Mouse (Mus musculus) spleen, adult 12 weeks (tissue): ENCODE data around the gene Nptn.

Experiments
- DNase-seq: peaks from one replicate; pipeline ENCODE4 v3.0.0; 2022; ENCODE audit warnings: low spot score

Nptn gene

DNA sequence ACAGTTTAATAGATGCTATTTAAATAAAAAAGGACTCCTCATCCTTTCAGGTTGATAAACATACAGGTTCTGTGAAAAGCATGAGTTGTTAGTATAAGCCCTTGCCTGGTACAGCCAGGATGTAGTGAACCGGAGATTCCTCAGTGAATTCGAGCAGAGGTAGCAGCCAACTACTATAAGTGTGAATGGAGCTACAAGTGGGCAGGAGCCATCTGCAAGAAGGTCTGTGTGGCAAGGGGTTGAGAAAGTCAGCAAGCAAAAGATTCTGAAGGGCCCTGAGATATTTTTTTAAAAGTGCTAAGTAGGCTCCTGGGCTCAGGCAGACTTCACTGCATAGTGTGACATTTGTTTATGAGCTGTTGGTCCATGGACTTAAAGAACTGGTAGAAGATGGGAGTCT lies 74.8 kb downstream of the Nptn start:
- DNase-seq: peak; percentile 16

DNA sequence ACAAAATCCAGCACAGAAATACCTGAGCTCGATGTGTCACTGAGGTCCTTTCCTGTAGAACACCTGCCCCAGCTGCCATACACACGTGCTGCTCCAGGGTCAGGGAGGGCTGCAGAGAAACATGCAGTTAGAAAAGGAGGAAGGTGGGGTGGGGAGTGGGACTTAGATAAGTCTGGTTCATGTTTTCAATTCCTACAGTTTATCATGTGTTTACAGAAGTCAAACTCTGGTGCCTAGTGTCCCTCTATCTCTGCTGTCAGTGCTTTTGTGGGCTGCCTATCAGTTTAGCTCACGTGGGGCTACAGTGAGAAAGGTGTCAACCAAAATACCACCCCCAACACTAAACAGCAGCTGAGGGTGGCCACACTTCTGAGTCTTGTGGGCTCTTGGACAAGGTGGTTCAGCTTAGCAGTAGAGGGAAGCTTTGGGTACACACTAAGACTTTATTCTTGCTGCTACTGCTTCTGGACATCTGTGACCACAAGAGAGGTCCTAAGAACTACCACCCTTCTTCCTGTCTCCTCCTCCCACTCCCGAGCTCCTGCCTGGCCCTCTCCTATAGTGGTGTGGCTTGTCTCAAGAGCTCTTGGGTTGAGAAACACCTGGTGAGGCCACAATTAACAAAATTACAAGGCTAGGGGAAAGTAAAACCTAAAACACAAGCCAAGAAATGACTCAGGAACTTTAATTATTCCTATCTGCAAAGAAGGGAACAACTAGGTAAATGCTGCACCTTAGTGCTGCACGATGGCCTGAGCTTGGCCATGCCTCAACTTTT lies 75.9 kb downstream of the Nptn start:
- peak; percentile 39 for DNase-seq

DNA sequence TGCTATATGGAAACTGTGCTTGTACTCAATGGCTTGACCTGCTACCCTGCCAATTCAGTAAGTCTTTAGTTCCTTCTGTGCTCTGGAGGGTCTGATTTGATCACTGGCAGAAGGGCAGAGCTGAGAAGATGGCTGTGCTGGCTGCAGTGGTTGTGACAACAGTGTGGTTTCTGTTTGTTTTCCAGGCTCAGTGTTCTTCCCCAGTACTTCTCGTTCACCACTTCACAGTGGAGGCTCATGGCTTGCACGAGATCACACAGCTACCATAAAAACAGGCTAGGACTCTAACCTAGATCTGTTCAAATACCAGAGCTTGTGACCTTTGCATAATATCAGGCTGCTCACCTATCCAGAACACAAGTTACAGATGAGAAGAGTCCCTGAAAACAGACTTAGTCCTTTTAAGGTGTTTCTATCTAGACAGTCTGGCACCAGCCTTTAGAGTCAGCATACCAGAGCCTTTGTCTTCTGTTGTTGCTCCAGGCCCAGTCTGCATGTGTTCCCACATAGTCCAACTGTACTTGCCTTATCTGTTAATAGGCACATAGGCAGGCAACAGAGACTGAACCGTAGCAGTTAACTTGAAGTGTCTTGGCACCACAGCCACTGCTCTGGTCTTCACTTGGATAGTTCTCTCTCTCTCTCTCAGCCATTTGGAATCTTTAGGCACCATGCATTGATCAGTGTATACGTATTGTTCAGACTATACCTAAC lies 76.7 kb downstream of the Nptn start:
- DNase-seq: peak; percentile 10

DNA sequence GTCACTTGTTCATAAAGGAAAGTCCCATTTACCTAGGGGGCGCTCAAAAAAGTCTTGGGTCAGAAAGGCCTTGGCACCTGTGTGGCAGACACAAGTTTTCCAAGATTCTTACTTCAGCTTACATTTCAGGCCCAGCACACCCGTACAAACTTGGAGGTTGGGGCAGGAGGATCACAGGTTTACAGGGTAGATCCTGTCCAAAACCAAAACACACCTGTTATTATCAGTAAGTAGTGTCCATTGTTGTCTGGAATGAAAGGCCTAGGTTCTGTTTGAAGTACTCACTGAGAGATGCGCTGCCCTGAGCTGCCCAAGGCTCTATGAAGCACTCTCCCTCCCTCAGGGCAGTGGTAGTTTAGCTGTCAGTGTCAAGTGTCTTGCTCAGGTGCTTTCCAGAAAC lies 77.3 kb downstream of the Nptn start:
- no peak for DNase-seq

DNA sequence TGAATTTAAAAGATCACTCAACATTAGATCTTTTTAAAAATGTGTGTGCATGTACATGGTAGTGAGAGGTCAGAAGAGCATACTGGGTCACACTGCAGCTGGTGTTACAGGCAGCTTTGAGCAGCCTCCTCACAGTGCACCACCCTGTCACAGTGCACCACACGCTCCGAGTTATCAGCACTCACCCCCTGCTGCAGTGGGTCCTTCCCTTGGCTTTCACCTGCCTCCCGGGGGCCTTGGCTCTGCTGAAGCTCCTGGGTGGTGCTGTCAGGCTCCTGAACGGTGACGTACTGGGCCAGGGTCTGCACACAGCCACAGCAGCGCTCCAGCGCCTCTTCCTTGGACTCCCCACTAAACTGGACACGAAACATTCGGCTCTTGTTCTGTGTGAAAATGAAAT lies 77.9 kb downstream of the Nptn start:
- peak; percentile 24 for DNase-seq

DNA sequence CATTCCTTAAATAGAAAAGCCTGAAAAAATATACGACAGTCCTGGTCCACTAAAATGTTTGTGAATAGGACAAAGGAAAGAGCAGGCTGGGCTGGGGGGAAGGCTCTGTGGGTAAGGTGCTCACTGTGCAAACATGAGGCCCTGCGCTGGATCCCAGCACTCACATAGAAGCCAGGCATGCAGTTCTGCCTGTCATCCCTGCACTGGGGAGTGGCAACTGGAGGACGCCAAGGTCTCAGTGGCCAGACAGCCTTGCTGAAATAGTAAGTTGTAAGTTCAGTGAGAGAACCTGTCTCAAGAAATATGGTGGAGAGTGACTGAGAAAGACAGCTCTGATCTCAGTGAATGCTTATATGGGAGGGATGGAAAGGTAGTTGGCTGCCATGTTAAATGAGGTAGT lies 78.6 kb downstream of the Nptn start:
- DNase-seq: no peak

DNA sequence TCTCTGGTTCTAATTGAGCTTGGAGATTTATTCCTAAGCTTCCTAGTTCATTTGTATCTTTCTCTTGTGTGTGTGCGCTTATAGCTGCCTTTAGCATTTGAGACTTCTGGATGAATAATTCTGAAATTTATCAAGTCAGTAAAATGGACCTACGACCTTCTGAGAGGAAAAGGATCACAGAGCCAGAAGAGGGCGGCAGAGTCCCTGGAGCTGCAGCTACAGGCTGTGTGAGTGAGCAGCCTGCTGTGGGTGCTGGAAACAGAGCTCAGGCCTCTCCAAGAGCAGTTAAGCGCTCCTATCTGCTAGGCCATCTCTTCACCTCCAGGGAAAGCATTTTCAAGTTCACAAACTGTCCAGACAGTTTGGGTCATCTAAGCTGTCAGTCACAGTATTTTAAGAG lies 80.0 kb downstream of the Nptn start:
- no peak for DNase-seq

DNA sequence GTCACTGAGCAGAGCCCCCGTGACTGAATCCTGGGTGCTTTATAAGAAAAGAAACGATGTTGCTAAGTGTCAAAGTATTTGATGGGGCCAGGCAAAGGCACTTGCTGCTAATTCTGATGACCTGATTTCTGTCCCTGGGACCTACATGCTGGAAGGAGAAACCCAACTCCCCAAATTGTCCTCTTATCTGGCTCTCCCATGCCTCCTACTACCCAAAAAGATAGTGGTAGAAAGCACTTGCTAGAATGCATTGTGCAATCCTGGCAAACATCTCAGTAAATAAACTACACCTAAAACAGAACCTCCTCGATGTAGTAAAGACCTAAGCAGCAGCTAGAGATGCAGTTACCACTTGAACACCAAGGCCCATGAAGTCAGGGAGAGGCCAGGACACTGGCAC lies 80.8 kb downstream of the Nptn start:
- no peak for DNase-seq

DNA sequence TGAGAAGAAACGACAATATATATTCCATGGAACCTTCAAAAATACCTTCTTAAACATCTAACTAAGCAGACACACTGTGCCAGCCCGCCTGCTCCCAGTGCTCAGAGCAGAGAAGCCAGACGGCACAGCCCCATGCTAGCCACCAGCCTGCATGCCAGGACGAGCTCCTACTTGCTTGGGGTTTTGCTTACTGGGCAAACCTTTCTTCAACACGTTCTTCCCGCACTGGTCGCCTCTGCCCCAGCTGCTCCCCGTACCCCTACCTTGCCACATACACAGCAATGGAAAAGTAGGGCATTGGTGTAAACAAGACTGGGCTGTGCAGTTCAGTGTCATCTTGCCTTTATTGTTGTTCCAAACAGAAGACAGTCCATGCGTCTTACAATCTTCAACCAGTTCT lies 83.5 kb downstream of the Nptn start:
- DNase-seq: no peak

DNA sequence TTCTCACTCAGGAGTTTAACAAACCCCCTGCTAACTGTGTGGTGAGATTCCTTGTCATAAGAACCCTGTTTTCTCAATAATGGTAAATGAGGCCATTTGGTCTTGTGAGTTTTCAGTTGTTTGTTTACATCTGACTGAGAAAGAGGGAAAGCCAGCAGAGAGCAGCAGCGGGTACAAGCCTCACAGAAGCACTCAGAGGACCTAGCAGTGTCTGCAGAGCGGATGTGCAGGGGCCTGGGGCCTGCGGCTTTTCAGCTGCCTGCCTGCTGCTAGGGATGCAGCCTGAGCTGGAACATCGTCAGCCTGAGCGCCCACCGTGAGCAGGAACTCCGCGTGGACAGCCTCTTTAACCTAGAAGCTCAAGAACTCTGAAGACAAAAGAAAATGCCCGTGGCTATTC lies 84.2 kb downstream of the Nptn start:
- DNase-seq: no peak

DNA sequence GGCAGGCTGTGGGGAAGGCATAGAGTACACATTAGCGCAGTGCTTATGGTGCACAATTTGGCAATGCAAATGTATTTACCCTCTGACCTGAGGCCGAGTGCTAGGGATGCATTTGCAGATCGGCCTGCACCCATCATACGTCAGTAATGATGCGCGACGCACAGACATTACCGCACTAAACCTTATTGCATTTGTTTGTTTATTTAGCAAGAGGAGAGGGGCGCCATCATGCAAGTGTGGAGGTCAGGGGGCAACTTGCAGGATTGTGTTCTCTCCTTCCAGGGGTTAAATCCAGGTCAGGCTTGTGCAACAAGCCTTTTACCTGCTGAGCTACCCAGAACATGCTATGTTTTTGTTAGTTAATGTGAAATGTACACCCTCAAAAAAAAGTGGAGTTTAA lies 85.2 kb downstream of the Nptn start:
- DNase-seq: no peak

DNA sequence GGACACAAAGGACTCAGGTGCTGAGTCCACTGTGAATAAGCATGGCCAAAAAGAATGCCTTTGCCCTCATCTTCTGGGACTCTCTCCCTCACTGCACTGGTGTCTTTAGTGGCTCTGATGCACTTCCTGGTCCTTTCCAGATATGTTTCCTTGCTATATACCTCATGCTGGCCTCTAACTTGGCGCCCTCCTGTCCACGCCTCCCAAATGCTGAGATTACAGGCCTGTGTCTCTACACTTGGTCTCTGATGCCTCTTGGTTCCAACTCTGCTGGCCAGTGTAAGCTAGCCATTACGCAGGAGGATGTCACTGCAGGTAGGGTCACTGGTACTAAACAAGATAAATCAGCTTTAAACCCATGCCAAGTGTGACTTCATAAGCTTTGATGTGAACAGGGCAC lies 86.1 kb downstream of the Nptn start:
- no peak for DNase-seq

DNA sequence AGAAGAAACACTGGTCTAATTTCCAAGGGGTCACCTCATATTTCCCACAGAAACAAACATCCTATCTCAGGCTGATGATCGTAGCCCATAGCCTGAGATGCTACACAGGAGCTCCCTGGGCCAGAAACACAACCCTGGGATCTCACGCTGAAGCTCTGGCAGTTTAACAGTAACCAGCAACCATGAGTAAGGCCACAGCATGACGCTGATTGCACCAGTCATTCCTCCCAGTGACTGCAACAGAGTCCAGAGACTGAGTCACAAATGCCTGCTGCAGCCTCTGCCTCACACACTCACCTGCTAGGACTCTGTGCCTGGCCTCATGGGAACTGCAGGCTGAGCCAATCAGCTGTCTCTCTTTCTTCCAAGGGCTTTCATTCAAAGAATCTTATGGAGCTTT lies 87.0 kb downstream of the Nptn start:
- no peak for DNase-seq

DNA sequence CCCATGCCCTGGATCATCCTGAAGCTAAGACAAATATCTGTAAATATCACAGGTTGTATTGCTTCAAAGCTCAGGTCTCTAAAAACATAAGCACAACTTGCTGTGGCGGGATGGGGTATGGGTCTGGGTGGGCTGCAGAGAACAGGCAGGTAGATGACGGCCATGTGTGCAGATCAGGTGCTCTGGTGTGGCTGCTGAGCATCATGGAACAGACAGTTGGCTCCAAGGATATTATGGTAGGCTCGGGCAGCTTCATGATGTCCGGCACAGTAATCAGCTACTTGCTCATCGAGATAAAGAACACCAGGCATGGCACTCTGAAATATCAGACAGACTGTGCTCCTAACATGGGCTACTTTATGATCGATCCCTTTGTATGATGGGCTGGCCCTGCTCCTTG lies 87.8 kb downstream of the Nptn start:
- no peak for DNase-seq

DNA sequence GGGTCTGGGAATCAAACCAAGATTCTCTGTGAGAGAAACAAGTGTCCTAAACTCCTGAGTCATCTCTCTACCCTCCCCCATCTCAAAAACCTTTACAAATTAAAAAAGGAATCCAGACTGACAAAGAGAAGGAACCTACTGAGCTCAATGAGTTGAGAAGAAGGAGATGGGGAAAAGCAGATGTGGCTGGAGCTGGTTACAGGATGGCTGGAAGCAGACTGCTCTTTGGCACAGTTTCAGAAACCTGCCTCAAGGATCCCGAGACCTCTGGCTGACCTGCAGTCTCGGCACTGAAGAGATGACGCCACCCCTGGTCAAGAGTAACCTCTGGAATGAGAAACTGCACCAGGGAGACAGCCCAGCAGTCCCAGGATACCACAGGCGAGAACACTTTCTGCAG lies 90.4 kb downstream of the Nptn start:
- DNase-seq: no peak

DNA sequence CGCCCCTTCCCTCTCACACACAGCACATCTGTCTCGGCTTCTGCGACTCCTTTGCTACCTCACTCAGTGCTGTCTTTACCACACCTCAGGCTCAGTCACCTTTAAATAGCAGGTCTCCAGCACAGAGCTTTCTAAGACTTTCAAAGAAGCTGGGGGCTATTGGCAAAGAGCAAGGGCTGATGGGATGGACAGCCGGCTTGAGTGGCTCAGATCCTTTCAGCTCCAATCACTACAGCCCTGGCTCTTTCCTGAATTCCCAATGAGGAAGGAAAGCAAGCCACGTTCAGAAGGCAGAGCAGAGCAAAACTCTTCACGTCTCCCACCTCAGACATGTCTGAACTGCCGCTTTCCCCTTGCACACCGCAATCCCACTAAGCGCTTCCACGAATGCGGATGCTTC lies 92.7 kb downstream of the Nptn start:
- DNase-seq: no peak

DNA sequence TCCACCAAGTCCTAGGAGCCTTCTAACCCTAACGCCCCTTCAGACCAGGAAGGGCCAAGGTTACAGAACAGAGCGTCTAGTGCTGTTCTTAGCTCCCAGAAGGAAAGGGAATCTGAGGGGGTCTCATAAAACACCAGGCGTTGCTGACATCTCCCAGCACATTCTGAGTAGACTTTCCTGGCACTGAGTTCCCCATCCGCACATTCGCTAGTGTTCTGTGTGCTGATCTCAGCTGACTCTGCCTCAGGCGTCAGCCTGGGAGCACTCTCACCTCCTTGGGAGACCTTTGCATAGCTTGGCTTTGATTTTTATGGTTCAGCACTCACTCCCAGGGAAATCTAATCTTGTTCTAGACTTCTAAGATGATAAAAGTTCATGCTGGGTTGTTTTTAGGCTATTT lies 93.3 kb downstream of the Nptn start:
- no peak for DNase-seq

DNA sequence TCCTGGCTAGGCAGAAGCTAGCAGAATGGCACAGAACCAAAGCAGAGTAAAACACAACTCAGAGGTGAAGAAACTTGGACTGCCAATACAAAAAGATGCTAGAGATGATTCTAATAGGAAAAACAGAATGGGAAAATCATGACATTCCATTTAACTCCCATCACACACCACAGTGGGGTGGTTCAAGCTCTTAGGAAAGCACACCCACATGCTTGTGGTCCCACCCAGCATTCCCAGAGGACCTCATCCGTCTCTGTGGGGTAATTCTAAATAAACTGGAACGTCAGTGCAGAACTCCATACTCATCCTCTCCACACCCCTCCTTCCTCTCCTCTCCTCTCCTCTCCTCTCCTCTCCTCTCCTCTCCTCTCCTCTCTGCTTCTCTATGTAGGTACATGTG lies 99.4 kb downstream of the Nptn start:
- no peak for DNase-seq

DNA sequence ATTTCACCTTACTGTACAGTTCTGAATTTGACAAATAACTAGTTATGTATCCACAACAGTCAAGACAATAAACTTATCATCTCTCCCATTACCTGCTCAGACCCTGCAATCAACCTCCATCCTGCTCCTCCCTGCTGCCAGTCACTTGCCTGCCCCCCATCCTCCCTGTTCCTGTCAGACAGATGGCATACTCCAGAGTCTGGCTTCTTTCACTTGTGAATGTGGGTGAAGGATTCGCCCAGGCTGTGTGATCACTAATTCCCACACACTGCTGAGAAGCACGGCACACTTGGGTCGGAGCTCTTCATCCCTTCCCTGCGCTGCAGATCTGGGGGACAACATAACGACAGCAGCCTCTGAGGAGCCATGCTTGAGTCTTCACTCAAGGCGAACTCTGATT lies 100.1 kb downstream of the Nptn start:
- DNase-seq: no peak

DNA sequence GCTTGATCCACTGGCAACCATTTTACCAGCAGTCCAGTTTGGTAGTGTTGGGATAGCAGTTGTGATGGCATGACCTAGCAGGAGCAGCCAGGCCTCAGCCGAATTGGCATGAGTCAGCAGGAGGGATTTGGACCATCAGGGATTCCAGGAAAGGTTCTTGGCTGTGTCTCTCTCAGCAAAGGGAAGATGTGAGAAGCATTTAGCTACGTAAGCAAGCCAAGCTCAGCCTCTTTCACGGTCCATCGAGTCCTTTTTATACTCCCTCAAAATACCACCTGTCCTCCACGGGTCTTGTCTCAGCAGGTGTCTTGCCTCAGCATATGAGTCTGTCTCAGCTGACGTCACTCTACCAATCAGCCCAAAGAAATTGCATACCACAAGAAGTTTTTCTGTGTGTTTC lies 101.3 kb downstream of the Nptn start:
- no peak for DNase-seq

DNA sequence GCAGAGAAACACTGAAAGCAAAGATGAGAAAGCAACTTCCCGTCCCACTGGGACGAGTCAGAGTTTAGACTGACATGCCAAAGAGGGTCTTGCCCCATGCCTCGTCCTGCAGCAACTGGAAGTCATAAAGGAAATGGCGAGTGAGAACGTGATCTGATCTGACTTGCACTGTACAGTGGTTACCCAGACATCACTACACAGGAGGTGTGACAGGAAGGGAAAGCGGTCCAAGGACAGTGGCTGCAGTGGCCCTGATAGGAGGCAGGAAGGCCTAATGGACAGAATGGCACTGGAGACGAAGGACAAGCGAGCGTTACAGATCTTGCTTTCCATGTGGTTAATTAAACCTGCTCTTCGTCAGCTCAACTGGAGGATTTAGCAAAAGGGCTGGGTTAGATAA lies 103.2 kb downstream of the Nptn start:
- DNase-seq: no peak

DNA sequence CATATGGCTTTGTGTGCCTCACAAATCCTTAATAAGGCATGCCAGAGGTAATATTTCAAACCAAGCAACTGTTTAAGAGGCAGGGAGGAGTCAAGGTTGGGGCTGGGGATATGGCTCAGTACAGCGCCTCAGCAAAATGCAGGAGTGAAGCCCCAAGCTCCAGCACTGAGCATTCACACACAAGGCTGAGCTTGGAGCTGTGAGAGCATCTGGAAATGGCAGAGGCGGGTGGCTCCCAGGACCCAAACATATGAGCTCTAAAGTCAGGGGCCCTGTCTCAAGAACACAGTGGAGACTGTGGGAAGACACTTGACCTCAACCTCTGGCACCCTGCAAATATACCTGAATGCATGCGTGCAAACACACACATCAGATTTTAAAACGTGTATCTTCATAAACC lies 106.0 kb downstream of the Nptn start:
- DNase-seq: no peak

DNA sequence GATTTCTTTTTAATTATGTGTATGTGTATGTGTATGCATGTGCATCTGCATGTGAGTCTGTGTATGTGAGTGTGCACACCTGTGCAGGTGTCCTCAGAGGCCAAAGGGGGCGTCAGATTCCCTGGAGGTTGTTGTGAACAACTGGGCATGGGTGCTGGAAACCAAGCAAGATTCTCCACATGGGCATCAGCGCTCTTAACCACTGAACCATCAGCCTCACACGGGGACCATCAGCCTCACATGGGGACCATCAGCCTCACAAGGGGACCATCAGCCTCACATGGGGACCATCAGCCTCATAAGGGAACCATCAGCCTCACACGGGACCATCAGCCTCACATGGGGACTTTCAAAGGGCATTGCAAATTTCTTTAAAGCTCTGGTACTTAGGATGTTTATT lies 108.7 kb downstream of the Nptn start:
- DNase-seq: no peak

DNA sequence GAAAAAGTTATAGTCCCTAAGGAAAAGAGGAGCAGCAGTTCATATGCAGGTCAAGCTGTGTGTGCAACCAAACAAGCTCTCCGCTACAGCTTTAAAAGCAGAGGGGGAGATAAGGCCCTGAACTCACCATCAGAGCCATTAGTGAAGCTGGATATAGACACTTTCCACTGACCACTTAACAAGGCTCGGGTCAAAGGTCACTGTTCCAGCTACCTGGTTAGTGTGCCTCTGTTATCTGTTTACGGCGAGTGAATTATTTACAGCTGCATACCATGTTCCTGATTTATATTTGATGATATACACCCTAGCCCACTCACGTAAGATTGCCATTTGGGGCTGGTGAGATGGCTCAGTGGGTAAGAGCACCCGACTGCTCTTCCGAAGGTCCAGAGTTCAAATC lies 109.4 kb downstream of the Nptn start:
- no peak for DNase-seq
